In genomic region chr9:53740829-53741404, GRCm38 (mm10) we compare ENCODE assay signal across 19 mouse cellular contexts. TPM values are rescaled to one million over a fixed set of nuclear protein-coding genes. Genes with fewer than 3 reads are reported as not detected.
A peak's percentile ranks its signal among the peaks of the same experiment; 100 is the strongest.
DNase-seq lines count a peak whose midpoint lies in the region; ATAC-seq lines count a peak whose summit lies in the region.
"Had no signal": no experiment of that assay in that cellular context is flagged by ENCODE, and none has a peak within 500 bp of the region (broad histone marks: within the 10 kb centered on the region; RNA-seq: fewer than 3 reads in every experiment).

No protein-coding gene starts in this region.

- ATAC-seq in megakaryocyte progenitor cell, adult 5-6 weeks (replicated peaks; ENCODE audit: poor library complexity) = peak; percentile 71
- ATAC-seq in megakaryocyte-erythroid progenitor cell, adult 5-6 weeks (replicated peaks; ENCODE audit: low FRiP score, low TSS enrichment, poor library complexity, severe bottlenecking) = no peak
- ATAC-seq: activated CD4-positive, CD25-positive, alpha-beta regulatory T cell, adult 4 months; forebrain, embryonic 14.5 days; intestine, embryonic 15.5 days; Patski had no signal

- DNase-seq in 416B (ENCODE audit: low read depth) (peak; percentile 41), MEL-GATA-1-ER (ENCODE audit: extremely low read depth, low read depth) (peak; percentile 6)
- DNase-seq in B cell, adult 2 months = peak; percentile 2 to 4
- DNase-seq in testis, postnatal 10 days (ENCODE audit: low spot score) = no peak
- DNase-seq in adrenal gland, adult 18-20 months (ENCODE audit: low spot score in 2 of 2) = no peak
- DNase-seq: adrenal gland, adult 2 months; adrenal gland, postnatal 25 days; cerebellum, adult 2 months; cerebellum, postnatal 10 days; embryo, embryonic 11 days; gastrocnemius, postnatal 36 days; heart, adult 18-20 months had no signal

RNA-seq across cellular contexts. Expression of gene Slc35f2, which starts 30.4 kb away (rescaled TPM):
- 0.71 and 2.3 TPM in 2 replicates for total RNA-seq in megakaryocyte progenitor cell, adult 5-6 weeks (2015)
- 1.5 and 2.5 TPM in 2 replicates for total RNA-seq in megakaryocyte progenitor cell, adult 5-6 weeks (2017)
- total RNA-seq in megakaryocyte-erythroid progenitor cell, adult 5-6 weeks (2014; fragmentation: Nextera tagmentation) = 3.2 and 3.3 TPM in 2 replicates
- 1.6 and 2.7 TPM in 2 replicates for total RNA-seq in megakaryocyte-erythroid progenitor cell, adult 5-6 weeks (2017)
- 1 to 10 TPM in 1 of 2 experiments, under 1 TPM in 1; 0.70 to 1.2 TPM for total RNA-seq in adrenal gland, adult 18-20 months (2021)
- total RNA-seq: gastrocnemius, adult 8-10 months; gastrocnemius, postnatal 36 days had no signal

RNA-seq across cellular contexts. Expression of gene Rab39, which starts 34.9 kb away (rescaled TPM):
- total RNA-seq in megakaryocyte progenitor cell, adult 5-6 weeks (2015) = 0.64 TPM in 1 of 2 replicates, not detected in the other
- total RNA-seq in megakaryocyte progenitor cell, adult 5-6 weeks (2017) = 0.17 and 0.21 TPM in 2 replicates
- not detected in 2 replicates for total RNA-seq in megakaryocyte-erythroid progenitor cell, adult 5-6 weeks (2014; fragmentation: Nextera tagmentation)
- total RNA-seq in megakaryocyte-erythroid progenitor cell, adult 5-6 weeks (2017) = not detected in 2 replicates
- total RNA-seq in adrenal gland, adult 18-20 months (2021) = under 1 TPM; 0.70 to 0.99 TPM
- total RNA-seq: gastrocnemius, postnatal 36 days had no signal

Comparison
In these comparisons a context has a peak if more than half of its experiments do, and no peak if none do; other contexts are left out.
1. DNase-seq: peak in 416B (single experiment), B cell, adult 2 months (2 of 2) and MEL-GATA-1-ER (single experiment); none in testis, postnatal 10 days (single experiment) and adrenal gland, adult 18-20 months (0 of 2).